Mouse (Mus musculus) kidney, adult 2 months (tissue): Measurements from ENCODE around the gene Nampt.

Source experiments
- CTCF ChIP-seq: fragments of 200-500 bp; conservative IDR thresholded peaks from 2 replicates; pipeline ENCODE4 v1.5.1; 2011; ENCODE audit warnings: low read depth, mild to moderate bottlenecking, control low read depth, low read length, moderate library complexity, mixed read lengths; ENCODE audit not compliant: insufficient read depth, insufficient read length
- POLR2A ChIP-seq: fragments of 200-500 bp; IDR thresholded peaks from one replicate; pipeline ENCODE4 v1.6.1; 2011; ENCODE audit warnings: low read depth, low read length, control low read depth

DNA sequence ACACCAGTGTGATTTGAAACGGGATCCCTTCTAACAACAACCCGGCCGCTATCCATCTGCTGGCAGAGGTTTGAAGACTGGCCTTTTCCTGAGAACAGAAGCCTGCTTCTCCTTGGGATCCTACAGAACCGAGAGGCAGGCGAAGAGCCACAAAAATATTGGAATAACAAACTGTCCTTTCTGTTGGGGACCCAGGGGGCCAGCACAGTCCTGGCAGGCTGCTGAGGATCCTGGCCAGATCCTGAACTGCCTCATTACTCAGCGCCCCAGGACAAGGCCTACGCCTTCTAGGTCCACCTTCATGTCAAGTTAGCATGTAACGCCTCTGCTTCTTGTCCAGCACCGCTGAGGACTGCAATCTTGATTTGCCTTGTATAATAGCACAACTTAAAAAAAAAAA lies 65.0 kb downstream of the Nampt start:
- TF ChIP-seq CTCF (no peak), POLR2A (no peak)
